Mouse (Mus musculus): ENCODE data around the gene Zc3h4. TPM values are rescaled to one million over a fixed set of nuclear protein-coding genes. Genes with fewer than 3 reads are reported as not detected.
"Not testable (repeated sequence)": the region's sequence is repeated elsewhere in the genome, so short reads cannot be mapped to it uniquely, and the experiment has no call there.

The Zc3h4 gene
- total RNA-seq, 2 experiments from 2014 or later: 58.3 to 58.7 TPM

- intact Hi-C loops (cut with DNase I): loop anchor here (10.0 kb wide), 1 partner anchor 182 kb away; no protein-coding TSS in a partner anchor
- DNase-seq (ENCODE audit: extremely low spot score in 1 of 2, low spot score in 2 of 2): peak; percentile 33 to 42
- Histone ChIP-seq H3K4me3 (no peak overlapping the region), H3K27ac (no peak overlapping the region)
- peak; percentile 75 for TF ChIP-seq CTCF (IDR thresholded peaks at IDR 0.05)
Observed at GRCm38 (mm10) chr7:16376505-16376904, 24.2 kb upstream of the Zc3h4 start.

GRCm38 (mm10) chr7:16387160-16388041 is 13.3 kb upstream of the Zc3h4 start, which contains the start of gene Sae1:
Gene Sae1 (minus strand): TSS chr7:16387806.
- TF ChIP-seq CTCF (IDR thresholded peaks at IDR 0.05): no peak; the same call in 1 of the 2 replicates
- Histone ChIP-seq H3K4me3 (peak within 1 kb of the TSS; percentile 99), H3K27ac (peak within 1 kb of the TSS; percentile 80)
- peak; percentile 97 for DNase-seq (ENCODE audit: extremely low spot score in 1 of 2, low spot score in 2 of 2)
- intact Hi-C loops (cut with DNase I): no loop called here

- intact Hi-C loops (cut with DNase I); H3K27ac ChIP-seq; DNase-seq (ENCODE audit: extremely low spot score in 1 of 2, low spot score in 2 of 2): not testable (repeated sequence)
Observed at GRCm38 (mm10) chr7:16389942-16390341, 10.8 kb upstream of the Zc3h4 start.

GRCm38 (mm10) chr7:16392923-16393322 is 7.8 kb upstream of the Zc3h4 start:
- no peak for TF ChIP-seq CTCF (IDR thresholded peaks at IDR 0.05)
- no peak for DNase-seq (ENCODE audit: extremely low spot score in 1 of 2, low spot score in 2 of 2)
- no peak overlapping the region for H3K27ac ChIP-seq
- intact Hi-C loops (cut with DNase I): no loop called here
- H3K4me3 ChIP-seq: no peak overlapping the region

More at GRCm38 (mm10) chr7:16389942-16390341, 10.8 kb upstream of the Zc3h4 start:
- not testable (repeated sequence) for H3K4me3 ChIP-seq

GRCm38 (mm10) chr7:16395944-16396343 is 4.8 kb upstream of the Zc3h4 start:
- peak; percentile 89 for TF ChIP-seq CTCF (IDR thresholded peaks at IDR 0.05)
- intact Hi-C loops (cut with DNase I): loop anchor here (1.0 kb wide), 2 partner anchors 30 to 67 kb away; no protein-coding TSS in a partner anchor
- peak; percentile 23 to 37 for DNase-seq (ENCODE audit: extremely low spot score in 1 of 2, low spot score in 2 of 2)
- peak overlapping the region; percentile 48; the same call in 1 of the 2 replicates for H3K27ac ChIP-seq
- no peak overlapping the region for H3K4me3 ChIP-seq

- Histone ChIP-seq H3K27ac (no peak overlapping the region), H3K4me3 (no peak overlapping the region)
- TF ChIP-seq CTCF (IDR thresholded peaks at IDR 0.05): no peak
- intact Hi-C loops (cut with DNase I): no loop called here
- no peak for DNase-seq (ENCODE audit: extremely low spot score in 1 of 2, low spot score in 2 of 2)
Observed at GRCm38 (mm10) chr7:16397465-16397864, 3.2 kb upstream of the Zc3h4 start.

GRCm38 (mm10) chr7:16398387-16399050 is 2.2 kb upstream of the Zc3h4 start:
- DNase-seq (ENCODE audit: extremely low spot score in 1 of 2, low spot score in 2 of 2): no peak
- no peak; the same call in 1 of the 2 replicates for TF ChIP-seq CTCF (IDR thresholded peaks at IDR 0.05)
- intact Hi-C loops (cut with DNase I): no loop called here
- Histone ChIP-seq H3K27ac (peak overlapping the region; percentile 100), H3K4me3 (peak overlapping the region; percentile 98; the same call in 1 of the 2 replicates)

GRCm38 (mm10) chr7:16399098-16399819 is 1.5 kb upstream of the Zc3h4 start:
- DNase-seq (ENCODE audit: extremely low spot score in 1 of 2, low spot score in 2 of 2): peak; percentile 88 to 91
- intact Hi-C loops (cut with DNase I): no loop called here
- no peak for TF ChIP-seq CTCF (IDR thresholded peaks at IDR 0.05)
- H3K4me3 ChIP-seq: peak overlapping the region; percentile 98
- H3K27ac ChIP-seq: peak overlapping the region; percentile 100

- Histone ChIP-seq H3K27ac (peak overlapping the region; percentile 100), H3K4me3 (peak overlapping the region; percentile 98)
- intact Hi-C loops (cut with DNase I): loop anchor here (5.0 kb wide), 1 partner anchor 422 kb away; no protein-coding TSS in a partner anchor
- peak; percentile 99 for DNase-seq (ENCODE audit: extremely low spot score in 1 of 2, low spot score in 2 of 2)
- TF ChIP-seq CTCF (IDR thresholded peaks at IDR 0.05): no peak
Observed at GRCm38 (mm10) chr7:16399820-16400688, 656 bp upstream of the Zc3h4 start.

GRCm38 (mm10) chr7:16401991-16402431 is 1.3 kb downstream of the Zc3h4 start:
- intact Hi-C loops (cut with DNase I): loop anchor here (2.0 to 5.0 kb wide), 2 partner anchors 211 to 420 kb away; no protein-coding TSS in a partner anchor

More at GRCm38 (mm10) chr7:16401991-16402431, 1.3 kb downstream of the Zc3h4 start:
- TF ChIP-seq CTCF (IDR thresholded peaks at IDR 0.05): no peak
- Histone ChIP-seq H3K27ac (peak overlapping the region; percentile 100), H3K4me3 (peak overlapping the region; percentile 98)
- peak; percentile 29 to 38 for DNase-seq (ENCODE audit: extremely low spot score in 1 of 2, low spot score in 2 of 2)
